Mouse (Mus musculus) liver, postnatal 0 days (tissue): ENCODE data around the gene Cdc25a. TPM values are rescaled to one million over a fixed set of nuclear protein-coding genes. Genes with fewer than 3 reads are reported as not detected.

Experiments
- ATAC-seq: fragments of 200-750 bp; cut with Nextera tagmentation; 2 replicates; pipeline ENCODE4 v1.8.0; 2017; ENCODE audit warnings: mild to moderate bottlenecking, moderate library complexity
- DNase-seq: peaks from one replicate; pipeline ENCODE4 v3.0.0-alpha.2; 2016
- H3K27ac ChIP-seq: fragments of 300-500 bp; sonication (generic); 2 replicates; pipeline ENCODE4 v1.5.1; 2014; ENCODE audit warnings: antibody characterized with exemption, moderate library complexity, mild to moderate bottlenecking, low read depth
- H3K27me3 ChIP-seq: fragments of 300-500 bp; sonication (generic); 2 replicates; pipeline ENCODE4 v1.6.1; 2014; ENCODE audit warnings: low read length, control low read depth, mixed read lengths; ENCODE audit not compliant: insufficient read depth
- H3K36me3 ChIP-seq: fragments of 300-500 bp; sonication (generic); replicated peaks from 2 replicates; pipeline ENCODE4 v1.6.1; 2014; ENCODE audit warnings: mild to moderate bottlenecking, control low read depth, low read length, moderate library complexity, mixed read lengths; ENCODE audit not compliant: insufficient read depth
- H3K4me1 ChIP-seq: fragments of 300-500 bp; sonication (generic); 2 replicates; pipeline ENCODE4 v1.6.1; 2014; ENCODE audit warnings: antibody characterized with exemption, mild to moderate bottlenecking, control low read depth; ENCODE audit not compliant: insufficient read depth
- H3K4me2 ChIP-seq: fragments of 300-500 bp; sonication (generic); 2 replicates; pipeline ENCODE4 v1.6.1; 2014; ENCODE audit warnings: low read depth, mild to moderate bottlenecking, low read length, moderate library complexity, mixed read lengths
- H3K4me3 ChIP-seq: fragments of 300-500 bp; sonication (generic); 2 replicates; pipeline ENCODE4 v1.5.1; 2014; ENCODE audit warnings: low read depth, low read length
- H3K9ac ChIP-seq: fragments of 300-500 bp; sonication (generic); replicated peaks from 2 replicates; pipeline ENCODE4 v1.6.1; 2014; ENCODE audit warnings: mild to moderate bottlenecking, moderate library complexity
- H3K9me3 ChIP-seq: fragments of 300-500 bp; sonication (generic); 2 replicates; pipeline ENCODE4 v1.6.1; 2016; ENCODE audit warnings: mild to moderate bottlenecking, control low read depth, low read length, mixed read lengths
- CTCF ChIP-seq: sonication (generic); IDR thresholded peaks from 2 replicates; pipeline ENCODE4 v1.5.1; 2016; ENCODE audit warnings: antibody characterized with exemption, low read depth
- EP300 ChIP-seq: IDR thresholded peaks from 2 replicates; pipeline ENCODE4 v1.6.1; 2016; ENCODE audit warnings: antibody characterized with exemption, low read depth, mild to moderate bottlenecking
- WGBS: fragments of 180-500 bp; shearing (Covaris S2); extraction: QIAGEN DNeasy Blood & Tissue Kit; methylation state at CpG from one replicate; pipeline ENCODE4 v1.1.7; 2014; ENCODE audit not compliant: insufficient replicate concordance; 5-methylcytosine and 5-hydroxymethylcytosine counted together
- polyA plus RNA-seq: library from polyadenylated mRNA; unstranded; fragments of >200 nt; fragmentation: Nextera tagmentation; extraction: Ambion mirVana; gene quantifications from 2 replicates; pipeline ENCODE4 v1.2.1, GENCODE M21; 2015

The Cdc25a gene
- polyA plus RNA-seq = 7.5 and 7.8 TPM in 2 replicates

- peak within 1 kb of the TSS; percentile 97 for H3K4me3 ChIP-seq
- H3K4me2 ChIP-seq = peak within 1 kb of the TSS; percentile 96
- DNase-seq (peak; percentile 98), ATAC-seq (peak; percentile 94)
- peak within 1 kb of the TSS; percentile 89 for H3K27ac ChIP-seq
- peak; percentile 80 for TF ChIP-seq CTCF
- peak; percentile 68 for TF ChIP-seq EP300
- peak within 1 kb of the TSS; percentile 96 for H3K9ac ChIP-seq
- no peaks in the 10 kb centered on the region for H3K27me3 ChIP-seq
- peaks cover 17% of the 10 kb centered on the region for H3K36me3 ChIP-seq
- peaks cover 27% of the 10 kb centered on the region for H3K4me1 ChIP-seq
- 7% methylated on average over 31 of the region's 33 CpGs for WGBS
- H3K9me3 ChIP-seq = no peaks in the 10 kb centered on the region
Observed at GRCm38 (mm10) chr9:109874797-109875691, at the start of gene Cdc25a. TSS of gene Cdc25a (plus strand) at chr9:109875579.

- ATAC-seq = no peak
- Histone ChIP-seq H3K9me3 (no peaks in the 10 kb centered on the region), H3K27me3 (no peaks in the 10 kb centered on the region), H3K9ac (no peak overlapping the region), H3K4me2 (no peak overlapping the region), H3K4me3 (no peak overlapping the region), H3K4me1 (no peaks in the 10 kb centered on the region), H3K36me3 (no peaks in the 10 kb centered on the region), H3K27ac (no peak overlapping the region)
- no peak for DNase-seq
- TF ChIP-seq EP300 = no peak
- no peak for TF ChIP-seq CTCF
- 37% methylated on average over 4 of the region's 4 CpGs for WGBS
Observed at GRCm38 (mm10) chr9:109825739-109826138, 49.6 kb upstream of the Cdc25a start.

- ATAC-seq = no peak
- H3K9me3 ChIP-seq = no peaks in the 10 kb centered on the region
- H3K4me2 ChIP-seq = no peak overlapping the region
- no peaks in the 10 kb centered on the region for H3K27me3 ChIP-seq
- H3K4me3 ChIP-seq = no peak overlapping the region
- WGBS = 38% methylated on average over 5 of the region's 5 CpGs
- DNase-seq = no peak
- no peaks in the 10 kb centered on the region for H3K36me3 ChIP-seq
- TF ChIP-seq CTCF (no peak), EP300 (no peak)
- H3K27ac ChIP-seq = no peak overlapping the region
- no peak overlapping the region for H3K9ac ChIP-seq
- H3K4me1 ChIP-seq = no peaks in the 10 kb centered on the region
Observed at GRCm38 (mm10) chr9:109826181-109826580, 49.2 kb upstream of the Cdc25a start.

GRCm38 (mm10) chr9:109832391-109833087, 42.8 kb upstream of the Cdc25a start, which contains the start of gene Nme6:
TSS of gene Nme6 (plus strand) at chr9:109832749.
- peaks cover 9% of the 10 kb centered on the region; the same call in 1 of the 2 replicates for H3K4me1 ChIP-seq
- TF ChIP-seq EP300 (0 out of 2 replicates have a peak, but pooled peaks have one; percentile 6), CTCF (peak; percentile 80)
- no peaks in the 10 kb centered on the region for H3K36me3 ChIP-seq
- H3K4me3 ChIP-seq = peak within 1 kb of the TSS; percentile 84
- no peaks in the 10 kb centered on the region for H3K27me3 ChIP-seq
- DNase-seq (peak; percentile 93), ATAC-seq (peak; percentile 99)
- H3K27ac ChIP-seq = peak within 1 kb of the TSS; percentile 74
- H3K9me3 ChIP-seq = no peaks in the 10 kb centered on the region
- H3K4me2 ChIP-seq = peak within 1 kb of the TSS; percentile 99
- peak within 1 kb of the TSS; percentile 60 for H3K9ac ChIP-seq
- under 1% methylated on average over 32 of the region's 32 CpGs for WGBS

GRCm38 (mm10) chr9:109833088-109833412, 42.3 kb upstream of the Cdc25a start:
- peak overlapping the region; percentile 99 for H3K4me2 ChIP-seq
- peak overlapping the region; percentile 74 for H3K27ac ChIP-seq
- H3K36me3 ChIP-seq = no peaks in the 10 kb centered on the region
- DNase-seq (no peak), ATAC-seq (0 out of 2 replicates have a peak, but pooled peaks have one; percentile 6)
- H3K9me3 ChIP-seq = no peaks in the 10 kb centered on the region
- peaks cover 9% of the 10 kb centered on the region; the same call in 1 of the 2 replicates for H3K4me1 ChIP-seq
- no peaks in the 10 kb centered on the region for H3K27me3 ChIP-seq
- H3K4me3 ChIP-seq = peak overlapping the region; percentile 84
- TF ChIP-seq EP300 (no peak), CTCF (no peak)
- 5% methylated on average over 6 of the region's 6 CpGs for WGBS
- peak overlapping the region; percentile 60 for H3K9ac ChIP-seq

GRCm38 (mm10) chr9:109849312-109849758, 26.0 kb upstream of the Cdc25a start, which contains the start of gene Camp:
TSS of gene Camp (minus strand) at chr9:109849617.
- Histone ChIP-seq H3K27me3 (no peaks in the 10 kb centered on the region), H3K4me1 (0 out of 2 replicates have a peak, but pooled peaks cover 3% of the 10 kb centered on the region), H3K9me3 (no peaks in the 10 kb centered on the region), H3K36me3 (no peaks in the 10 kb centered on the region), H3K4me2 (0 out of 2 replicates have a peak within 1 kb of the TSS, but pooled peaks have one; percentile 6), H3K9ac (peak within 1 kb of the TSS; percentile 44), H3K4me3 (peak within 1 kb of the TSS; percentile 32), H3K27ac (peak within 1 kb of the TSS; percentile 59)
- peak; percentile 60 for ATAC-seq
- TF ChIP-seq CTCF = no peak
- TF ChIP-seq EP300 = no peak
- peak; percentile 64 for DNase-seq
- WGBS = 71% methylated on average over 6 of the region's 6 CpGs
